Mouse (Mus musculus) embryonic facial prominence, embryonic 13.5 days (tissue): Measurements from ENCODE around the gene Mto1. TPM values are rescaled to one million over a fixed set of nuclear protein-coding genes. Genes with fewer than 3 reads are reported as not detected.
"Not testable (repeated sequence)": the region's sequence is repeated elsewhere in the genome, so short reads cannot be mapped to it uniquely, and the experiment has no call there.

Experiments
- ATAC-seq: fragments of 200-750 bp; cut with Nextera tagmentation; 2 replicates; pipeline ENCODE4 v1.8.0; 2017; ENCODE audit warnings: low read depth; ENCODE audit not compliant: insufficient number of reproducible peaks, insufficient read depth, low FRiP score, low TSS enrichment
- H3K27ac ChIP-seq: fragments of 300-500 bp; sonication (generic); 2 replicates; pipeline ENCODE4 v1.5.1; 2015; ENCODE audit warnings: moderate library complexity, mild to moderate bottlenecking, inconsistent platforms
- H3K27me3 ChIP-seq: fragments of 300-500 bp; sonication (generic); 2 replicates; pipeline ENCODE4 v1.6.1; 2015; ENCODE audit warnings: mild to moderate bottlenecking, inconsistent platforms
- H3K36me3 ChIP-seq: fragments of 300-500 bp; sonication (generic); 2 replicates; pipeline ENCODE4 v1.6.1; 2015; ENCODE audit warnings: mild to moderate bottlenecking, inconsistent platforms
- H3K4me1 ChIP-seq: fragments of 300-500 bp; sonication (generic); 2 replicates; pipeline ENCODE4 v1.6.1; 2015; ENCODE audit warnings: inconsistent platforms
- H3K4me2 ChIP-seq: fragments of 300-500 bp; sonication (generic); 2 replicates; pipeline ENCODE4 v1.6.1; 2015; ENCODE audit warnings: moderate library complexity, mild to moderate bottlenecking, inconsistent platforms
- H3K4me3 ChIP-seq: fragments of 300-500 bp; sonication (generic); 2 replicates; pipeline ENCODE4 v1.5.1; 2015; ENCODE audit warnings: mild to moderate bottlenecking, inconsistent platforms
- H3K9ac ChIP-seq: fragments of 300-500 bp; sonication (generic); 2 replicates; pipeline ENCODE4 v1.6.1; 2015; ENCODE audit warnings: mild to moderate bottlenecking, inconsistent platforms
- H3K9me3 ChIP-seq: fragments of 300-500 bp; sonication (generic); 2 replicates; pipeline ENCODE4 v1.6.1; 2016; ENCODE audit warnings: inconsistent platforms
- WGBS: fragments of 180-500 bp; shearing (Covaris S2); methylation state at CpG from one replicate; pipeline ENCODE4 v1.1.7; 2015; ENCODE audit warnings: mixed read lengths; 5-methylcytosine and 5-hydroxymethylcytosine counted together
- polyA plus RNA-seq: library from polyadenylated mRNA; unstranded; fragments of >200 nt; fragmentation: Nextera tagmentation; extraction: Ambion mirVana; gene quantifications from 2 replicates; pipeline ENCODE4 v1.2.1, GENCODE M21; 2015

Gene Mto1
- polyA plus RNA-seq, 1 experiment from 2014 or later, result 23.9 TPM

DNA sequence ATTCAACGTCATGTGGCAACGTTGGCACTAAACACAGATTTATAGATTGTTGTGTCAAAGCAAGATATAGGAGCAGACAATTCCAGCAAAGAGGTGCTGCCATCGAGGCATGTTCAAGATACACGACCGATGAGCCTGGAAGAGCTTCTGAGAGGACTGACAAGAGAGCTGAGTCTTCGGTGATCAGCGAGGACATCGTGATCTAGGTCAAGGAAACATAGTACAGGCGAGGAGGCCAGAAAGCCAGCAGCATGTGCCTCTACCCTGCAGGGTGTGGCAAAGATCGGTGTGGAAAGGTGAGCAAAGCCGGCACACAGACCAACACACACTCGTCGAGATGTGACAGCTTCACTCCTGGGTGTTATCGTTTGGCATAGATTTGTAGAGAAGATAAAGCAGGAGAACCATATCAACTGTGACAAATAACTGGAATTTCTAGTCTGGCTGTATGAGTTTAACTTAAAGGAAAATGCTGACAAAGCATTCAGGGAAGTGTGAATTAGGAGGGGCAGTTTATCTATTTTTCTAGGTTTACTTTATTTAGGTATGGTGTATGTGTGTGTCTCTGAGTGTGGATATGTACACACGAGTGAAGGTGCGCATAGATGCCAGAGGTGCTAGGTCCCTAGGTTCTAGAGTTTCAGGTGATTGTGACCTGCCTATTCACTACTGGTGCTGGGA is 60.2 kb downstream of the Mto1 start:
- WGBS, result 88% methylated on average over 16 of the region's 16 CpGs
- H3K4me2 ChIP-seq, result no peak overlapping the region
- H3K9ac ChIP-seq, result no peak overlapping the region
- H3K36me3 ChIP-seq, result no peaks in the 10 kb centered on the region
- H3K27me3 ChIP-seq, result no peaks in the 10 kb centered on the region
- H3K9me3 ChIP-seq, result no peaks in the 10 kb centered on the region
- no peak overlapping the region for H3K4me3 ChIP-seq
- no peak for ATAC-seq
- H3K4me1 ChIP-seq, result peaks cover 3% of the 10 kb centered on the region
- H3K27ac ChIP-seq, result no peak overlapping the region

DNA sequence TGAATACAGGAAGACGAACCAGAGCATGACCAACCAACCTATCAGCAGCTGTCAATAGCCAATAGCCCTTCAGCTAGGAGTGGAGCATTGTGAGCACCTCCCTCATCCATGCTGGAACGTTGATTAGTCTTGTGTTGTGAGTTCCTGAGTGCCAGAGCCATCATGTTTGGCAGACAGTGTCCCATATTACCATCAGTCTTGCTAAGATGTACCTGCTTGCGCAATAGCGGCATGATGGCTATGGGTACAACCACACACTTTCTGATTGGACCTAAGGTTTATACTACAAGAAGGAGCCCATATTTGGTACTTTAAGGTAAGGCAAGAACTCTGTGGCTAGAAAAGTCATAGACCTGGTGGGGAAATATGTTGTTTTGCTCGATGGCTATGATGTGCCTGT is 63.7 kb downstream of the Mto1 start:
- no peaks in the 10 kb centered on the region for H3K9me3 ChIP-seq
- no peaks in the 10 kb centered on the region for H3K4me1 ChIP-seq
- no peak overlapping the region for H3K27ac ChIP-seq
- no peak for ATAC-seq
- no peak overlapping the region for H3K4me3 ChIP-seq
- no peak overlapping the region for H3K9ac ChIP-seq
- H3K4me2 ChIP-seq, result no peak overlapping the region
- no peaks in the 10 kb centered on the region for H3K36me3 ChIP-seq
- no peaks in the 10 kb centered on the region for H3K27me3 ChIP-seq
- 91% methylated on average over 5 of the region's 5 CpGs for WGBS

DNA sequence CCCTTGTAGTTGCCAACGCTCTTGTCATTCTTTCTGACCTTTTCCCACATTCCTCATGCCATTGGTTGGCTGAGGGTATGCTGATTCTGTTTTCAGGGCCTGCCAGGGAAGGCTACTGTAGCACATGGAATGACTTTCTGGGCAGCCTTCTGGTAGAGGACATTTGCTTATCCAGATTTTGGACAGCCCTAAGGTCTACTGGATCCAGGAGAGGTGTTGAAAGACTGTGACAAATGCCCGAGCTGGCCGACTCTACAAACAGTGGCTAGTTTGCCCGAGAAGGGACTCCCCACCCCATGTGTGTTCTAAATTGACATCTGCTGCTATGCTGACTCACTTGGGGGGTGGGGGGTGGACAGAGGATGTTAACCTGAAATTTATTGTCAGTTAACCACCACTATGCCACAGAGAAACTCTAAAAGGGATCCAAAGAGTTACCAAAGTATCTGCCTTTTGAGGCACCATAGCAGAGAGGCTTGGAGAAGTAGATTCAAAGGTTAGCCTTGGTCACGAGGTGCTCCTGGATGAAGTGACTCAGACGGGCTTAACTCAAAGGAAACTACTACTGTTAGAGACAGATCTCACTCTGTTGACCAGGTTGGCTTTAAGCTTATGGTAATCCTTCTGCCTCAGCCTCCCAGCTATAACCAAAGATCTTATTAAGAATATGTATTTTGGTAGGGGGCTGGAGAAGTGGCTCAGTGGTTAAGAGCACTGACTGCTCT is 65.9 kb downstream of the Mto1 start:
- Histone ChIP-seq H3K36me3 (no peaks in the 10 kb centered on the region), H3K4me3 (no peak overlapping the region), H3K4me1 (no peaks in the 10 kb centered on the region), H3K27ac (no peak overlapping the region), H3K4me2 (no peak overlapping the region), H3K27me3 (no peaks in the 10 kb centered on the region), H3K9ac (no peak overlapping the region), H3K9me3 (no peaks in the 10 kb centered on the region)
- 78% methylated on average over 6 of the region's 6 CpGs for WGBS
- ATAC-seq, result no peak

DNA sequence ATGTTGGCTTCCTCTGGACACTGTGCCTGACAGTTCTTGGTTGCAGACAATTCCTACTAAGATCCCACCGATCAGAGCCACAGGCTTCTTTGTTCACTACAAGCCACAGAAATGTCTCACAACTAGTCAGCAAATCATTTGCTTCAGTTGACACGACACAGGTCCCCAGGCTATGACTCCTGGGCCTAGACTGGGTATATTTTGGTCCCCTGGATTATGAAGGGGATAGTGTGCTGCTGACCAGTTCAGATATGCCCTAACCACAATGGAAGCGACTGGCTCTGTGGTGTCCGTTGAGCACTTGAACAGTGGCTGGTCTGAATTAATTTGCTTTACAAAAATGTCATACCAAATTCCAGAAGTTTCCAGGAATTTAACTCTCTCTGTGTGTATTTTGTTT is 66.7 kb downstream of the Mto1 start:
- no peaks in the 10 kb centered on the region for H3K4me1 ChIP-seq
- 65% methylated on average over 4 of the region's 4 CpGs for WGBS
- H3K36me3 ChIP-seq, result no peaks in the 10 kb centered on the region
- H3K4me3 ChIP-seq, result no peak overlapping the region
- H3K4me2 ChIP-seq, result no peak overlapping the region
- H3K9me3 ChIP-seq, result no peaks in the 10 kb centered on the region
- no peak overlapping the region for H3K27ac ChIP-seq
- no peaks in the 10 kb centered on the region for H3K27me3 ChIP-seq
- H3K9ac ChIP-seq, result no peak overlapping the region
- ATAC-seq, result no peak

DNA sequence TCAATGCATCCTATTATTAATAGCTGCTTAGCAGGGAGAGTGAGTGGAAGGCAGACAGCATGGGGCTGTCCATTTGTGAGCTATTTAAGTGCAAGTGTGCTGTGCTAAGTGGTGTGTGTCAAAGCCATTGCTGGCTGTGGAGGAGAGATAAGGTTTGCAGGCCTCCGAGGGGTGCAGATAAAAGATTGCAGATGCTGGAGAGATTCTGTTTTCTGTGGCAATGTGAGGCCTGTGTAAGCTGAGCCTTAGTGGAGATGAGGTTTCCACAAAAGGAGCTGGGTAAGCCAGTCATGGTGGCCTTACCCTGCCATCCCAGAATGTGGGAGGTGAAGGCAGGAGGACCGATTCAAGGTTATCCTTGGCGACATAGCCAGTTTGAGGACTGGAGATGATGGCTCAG is 68.1 kb downstream of the Mto1 start:
- Histone ChIP-seq H3K4me3 (no peak overlapping the region), H3K9me3 (no peaks in the 10 kb centered on the region), H3K9ac (no peak overlapping the region), H3K27me3 (0 out of 2 replicates have a peak, but pooled peaks cover 4% of the 10 kb centered on the region), H3K4me2 (no peak overlapping the region), H3K36me3 (no peaks in the 10 kb centered on the region), H3K4me1 (peaks cover 14% of the 10 kb centered on the region), H3K27ac (no peak overlapping the region)
- WGBS, result 55% methylated on average over 3 of the region's 3 CpGs
- ATAC-seq, result no peak

DNA sequence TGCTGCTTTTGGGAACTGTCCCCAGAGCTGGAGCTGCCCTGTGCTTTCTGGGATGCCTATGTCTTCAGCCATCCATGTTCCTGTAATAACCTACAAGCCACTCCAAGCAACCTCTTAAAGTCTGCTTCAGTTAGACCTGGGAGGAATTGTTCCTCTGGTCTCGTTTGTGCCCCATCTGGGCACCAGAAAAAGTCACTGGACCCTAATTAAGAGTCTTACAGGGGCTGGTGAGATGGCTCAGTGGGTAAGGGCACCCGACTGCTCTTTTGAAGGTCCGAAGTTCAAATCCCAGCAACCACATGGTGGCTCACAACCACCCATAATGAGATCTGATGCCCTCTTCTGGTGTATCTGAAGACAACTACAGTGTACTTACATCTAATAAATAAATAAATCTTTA is 69.2 kb downstream of the Mto1 start:
- not testable (repeated sequence) for H3K4me3 ChIP-seq, ATAC-seq, H3K4me2 ChIP-seq, H3K27me3 ChIP-seq, H3K9ac ChIP-seq, H3K27ac ChIP-seq, H3K36me3 ChIP-seq, H3K9me3 ChIP-seq
- WGBS, result 76% methylated on average over 3 of the region's 3 CpGs
- peaks cover 21% of the 10 kb centered on the region for H3K4me1 ChIP-seq

DNA sequence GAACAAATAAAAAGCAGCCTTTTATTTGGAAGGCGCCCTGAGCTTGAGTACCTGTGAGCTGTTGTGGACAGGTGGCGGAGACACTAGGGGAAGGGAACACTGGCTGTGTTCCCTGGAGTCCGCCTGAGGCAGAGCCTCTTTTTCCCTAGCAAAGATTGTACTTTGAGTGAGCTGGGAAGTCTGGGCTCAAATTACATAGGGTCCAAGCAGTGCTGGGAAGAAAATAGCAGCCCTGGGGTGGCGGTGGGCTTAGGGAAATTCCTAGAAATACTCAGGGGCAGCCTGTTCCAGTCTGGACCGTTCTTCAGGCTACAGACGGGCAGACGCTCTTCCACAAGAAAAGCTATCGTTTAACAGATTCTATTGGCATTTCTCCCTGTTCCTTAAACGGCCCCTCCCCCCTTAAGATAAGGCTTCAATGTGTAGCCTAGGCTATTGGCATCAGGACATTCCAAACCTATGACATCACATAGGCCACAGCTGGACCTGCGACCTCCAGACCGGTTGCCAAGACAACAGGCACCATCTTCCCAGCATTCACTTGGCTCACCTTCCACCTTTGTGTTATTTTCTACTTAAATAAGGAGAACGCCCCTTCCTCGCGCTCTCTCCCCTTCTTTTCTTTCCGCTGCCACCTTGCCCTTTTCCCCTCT is 72.2 kb downstream of the Mto1 start:
- 3% methylated on average over 15 of the region's 15 CpGs for WGBS
- 0 out of 2 replicates have a peak, but pooled peaks cover 4% of the 10 kb centered on the region for H3K27me3 ChIP-seq
- H3K4me2 ChIP-seq, result peak overlapping the region; percentile 87
- H3K4me3 ChIP-seq, result peak overlapping the region; percentile 47
- peak; percentile 35; the same call in 1 of the 2 replicates for ATAC-seq
- H3K27ac ChIP-seq, result no peak overlapping the region
- H3K9me3 ChIP-seq, result no peaks in the 10 kb centered on the region
- no peaks in the 10 kb centered on the region for H3K36me3 ChIP-seq
- H3K4me1 ChIP-seq, result peaks cover 21% of the 10 kb centered on the region
- H3K9ac ChIP-seq, result peak overlapping the region; percentile 66

DNA sequence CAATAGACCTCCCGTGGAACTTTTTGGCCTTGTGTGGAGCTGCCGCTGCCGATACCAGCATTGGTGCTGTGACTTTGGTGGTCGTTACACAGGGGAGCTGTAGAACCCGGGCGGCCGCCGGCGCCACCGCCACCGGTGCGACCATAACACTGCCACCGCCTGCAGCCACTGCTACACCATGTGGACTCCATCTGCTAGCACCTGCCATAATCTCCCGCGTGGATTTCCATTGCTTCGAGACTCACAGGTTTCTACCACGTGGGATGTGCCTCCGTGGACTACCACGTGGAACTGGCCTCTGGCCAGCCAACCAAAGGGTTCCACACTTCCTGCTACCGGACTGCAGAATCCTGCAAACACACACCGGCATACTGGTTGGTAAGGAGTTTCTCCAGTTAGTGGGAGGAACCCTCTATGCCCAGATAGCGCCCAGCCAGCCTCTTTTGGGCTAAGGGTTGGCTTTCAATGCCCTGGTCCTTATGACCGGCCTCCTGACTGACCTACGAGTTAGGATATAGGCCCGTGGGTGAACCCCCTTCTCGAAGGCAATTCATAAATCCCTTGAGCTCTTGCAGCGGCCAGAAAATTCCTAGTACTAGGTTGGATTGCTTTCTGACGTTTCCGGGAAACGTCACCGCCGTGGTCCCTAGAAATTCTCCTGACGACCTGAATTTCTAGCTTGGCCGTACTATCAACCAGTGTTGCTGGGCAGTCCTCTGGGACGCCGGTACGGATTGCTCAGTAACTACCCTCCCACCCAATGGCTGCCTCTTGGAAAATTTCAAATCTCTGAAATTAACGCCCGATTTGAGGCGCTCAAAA is 73.0 kb downstream of the Mto1 start:
- peaks cover 21% of the 10 kb centered on the region for H3K4me1 ChIP-seq
- 0 out of 2 replicates have a peak, but pooled peaks have one; percentile 46 for ATAC-seq
- WGBS, result 2% methylated on average over 40 of the region's 40 CpGs
- H3K4me3 ChIP-seq, result peak overlapping the region; percentile 47
- H3K27me3 ChIP-seq, result 0 out of 2 replicates have a peak, but pooled peaks cover 4% of the 10 kb centered on the region
- H3K9me3 ChIP-seq, result no peaks in the 10 kb centered on the region
- peak overlapping the region; percentile 66 for H3K9ac ChIP-seq
- H3K4me2 ChIP-seq, result peak overlapping the region; percentile 87
- 0 out of 2 replicates have a peak overlapping the region, but pooled peaks have one; percentile 35 for H3K27ac ChIP-seq
- no peaks in the 10 kb centered on the region for H3K36me3 ChIP-seq

DNA sequence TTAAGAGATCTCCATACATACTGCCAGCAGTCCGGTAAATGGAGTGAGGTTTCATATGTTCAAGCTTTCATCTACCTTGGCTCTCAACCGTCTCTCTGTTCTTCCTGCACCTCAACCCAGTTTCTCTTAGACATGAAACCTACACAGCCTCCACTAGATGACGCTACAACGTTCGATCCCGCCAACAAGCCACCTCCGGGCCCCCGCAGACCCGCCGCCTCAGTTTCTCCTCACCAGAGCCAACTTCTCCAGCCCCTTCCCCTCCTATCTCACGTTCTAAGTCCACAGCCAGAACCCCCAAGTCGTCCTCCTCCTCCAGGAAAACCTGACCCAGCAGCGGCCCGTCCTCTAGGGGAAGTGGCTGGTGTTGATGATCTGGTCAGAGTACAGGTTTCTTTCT is 73.7 kb downstream of the Mto1 start:
- no peak for ATAC-seq
- Histone ChIP-seq H3K4me3 (peak overlapping the region; percentile 47), H3K4me1 (peaks cover 21% of the 10 kb centered on the region), H3K9ac (0 out of 2 replicates have a peak overlapping the region, but pooled peaks have one; percentile 6), H3K27ac (no peak overlapping the region), H3K4me2 (peak overlapping the region; percentile 87), H3K36me3 (no peaks in the 10 kb centered on the region), H3K9me3 (no peaks in the 10 kb centered on the region), H3K27me3 (0 out of 2 replicates have a peak, but pooled peaks cover 4% of the 10 kb centered on the region)
- 22% methylated on average over 14 of the region's 14 CpGs for WGBS
